Mouse (Mus musculus): Measurements from ENCODE around the gene Vcl. TPM values are rescaled to one million over a fixed set of nuclear protein-coding genes. Genes with fewer than 3 reads are reported as not detected.

Gene Vcl
- polyA plus RNA-seq, 1 experiment from 2014 or later = 37.7 TPM

DNA sequence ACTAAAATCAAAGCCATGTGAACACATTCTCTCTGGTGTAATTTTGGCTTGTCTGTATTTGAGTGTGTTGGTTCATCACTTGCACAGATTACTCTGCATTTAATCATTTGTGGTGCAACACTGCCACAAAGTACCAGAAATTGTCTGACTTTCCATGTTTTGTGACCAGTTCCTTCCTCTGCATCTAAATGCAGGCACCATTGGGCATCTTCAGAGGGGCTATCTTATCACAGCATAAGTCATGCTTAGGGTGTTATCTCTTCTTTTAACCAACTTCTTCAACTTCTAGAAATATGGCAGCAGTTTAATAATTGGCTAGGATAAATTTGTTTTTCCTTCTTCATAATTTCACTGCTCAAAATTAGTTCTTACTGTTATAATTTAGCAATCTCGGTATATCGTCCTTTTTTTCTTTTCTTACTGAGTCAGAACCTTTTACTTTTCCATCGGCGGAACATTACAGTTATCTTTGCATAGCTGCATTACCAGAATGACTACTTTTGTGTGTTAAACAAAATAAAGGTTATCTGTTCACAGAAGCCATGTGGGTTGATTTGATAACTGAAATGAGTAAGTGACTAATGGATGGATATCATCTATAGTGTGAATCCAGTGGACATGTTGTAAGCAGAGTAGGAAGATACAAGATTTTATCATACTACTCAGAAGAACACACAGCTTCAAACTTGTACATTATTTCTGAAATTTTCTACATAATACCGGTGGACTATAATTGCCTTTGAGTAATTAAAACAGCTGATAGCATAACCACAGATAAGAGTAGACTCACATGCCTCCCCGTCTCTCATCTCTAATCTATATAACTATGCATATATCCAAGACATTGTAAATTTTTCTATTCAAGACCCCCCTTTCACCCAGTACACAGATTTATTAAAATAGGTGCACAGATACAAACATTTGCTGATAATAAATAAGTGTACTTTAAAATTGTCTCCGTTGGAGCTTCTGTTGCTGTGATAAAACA, 12.3 kb upstream of the Vcl start:
- Histone ChIP-seq H3K4me1 (peaks cover 34% of the 10 kb centered on the region), H3K9me3 (replicated peaks) (no peaks in the 10 kb centered on the region), H3K4me2 (peak overlapping the region; percentile 33; the same call in 1 of the 2 replicates), H3K9ac (no peak overlapping the region), H3K4me3 (no peak overlapping the region), H3K27me3 (replicated peaks) (no peaks in the 10 kb centered on the region), H3K36me3 (no peaks in the 10 kb centered on the region), H3K27ac (no peak overlapping the region)
- peak; percentile 65; the same call in 1 of the 2 replicates for ATAC-seq
- 45% methylated on average over 7 of the region's 7 CpGs for WGBS (ENCODE audit: insufficient replicate concordance)

DNA sequence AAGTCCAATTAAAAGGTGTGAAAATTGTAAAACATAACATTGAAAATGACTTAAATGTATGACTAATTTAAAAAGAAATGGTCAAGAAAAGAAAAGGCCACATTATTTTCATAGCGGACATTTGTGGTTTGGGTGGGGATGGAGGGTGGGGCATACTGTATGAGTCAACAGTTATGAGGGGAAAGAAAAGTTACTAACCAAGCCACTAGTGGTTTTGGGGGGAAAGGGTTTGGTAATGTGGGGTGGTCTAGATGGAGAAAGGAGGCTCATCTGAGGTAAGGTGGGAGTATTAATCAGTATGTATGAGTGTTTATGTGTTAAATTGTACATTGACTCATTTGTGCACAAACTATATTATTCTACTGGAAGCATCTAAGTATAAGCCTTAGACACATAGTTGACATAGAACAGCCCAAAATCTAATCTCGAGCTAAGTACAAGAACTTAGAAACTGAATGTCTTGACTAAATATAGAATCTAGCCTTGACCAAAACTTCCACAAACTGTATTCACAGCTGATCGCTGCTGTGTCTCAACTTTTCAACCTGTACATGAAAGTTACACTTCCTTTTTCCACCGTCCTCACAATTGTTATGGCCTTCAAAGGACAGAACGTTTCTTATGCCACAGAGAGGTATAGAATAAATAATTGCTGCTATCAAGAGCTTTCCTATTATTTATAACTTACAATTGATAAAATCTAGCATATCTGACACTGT, 5.0 kb upstream of the Vcl start:
- no peak overlapping the region for H3K4me3 ChIP-seq
- H3K4me2 ChIP-seq = no peak overlapping the region
- WGBS (ENCODE audit: insufficient replicate concordance) = 39% methylated on average over 5 of the region's 5 CpGs
- H3K36me3 ChIP-seq = no peaks in the 10 kb centered on the region
- no peaks in the 10 kb centered on the region for H3K27me3 ChIP-seq (replicated peaks)
- H3K9ac ChIP-seq = no peak overlapping the region
- ATAC-seq = no peak
- peaks cover 40% of the 10 kb centered on the region for H3K4me1 ChIP-seq
- H3K9me3 ChIP-seq (replicated peaks) = 0 out of 2 replicates have a peak, but pooled peaks cover 3% of the 10 kb centered on the region
- peak overlapping the region; percentile 27 for H3K27ac ChIP-seq

- peak overlapping the region; percentile 41; the same call in 1 of the 2 replicates for H3K9ac ChIP-seq
Observed at GRCm38 (mm10) chr14:20927470-20928307, 1.5 kb upstream of the Vcl start.

GRCm38 (mm10) chr14:20928308-20928685, 901 bp upstream of the Vcl start:
- 0 out of 2 replicates have a peak, but pooled peaks cover 3% of the 10 kb centered on the region for H3K9me3 ChIP-seq (replicated peaks)
- WGBS (ENCODE audit: insufficient replicate concordance) = 13% methylated on average over 4 of the region's 4 CpGs
- ATAC-seq = no peak
- H3K4me2 ChIP-seq = peak overlapping the region; percentile 93
- H3K4me1 ChIP-seq = peaks cover 60% of the 10 kb centered on the region
- peak overlapping the region; percentile 87 for H3K4me3 ChIP-seq
- H3K27ac ChIP-seq = peak overlapping the region; percentile 88
- H3K27me3 ChIP-seq (replicated peaks) = no peaks in the 10 kb centered on the region
- H3K9ac ChIP-seq = peak overlapping the region; percentile 88
- H3K36me3 ChIP-seq = 0 out of 2 replicates have a peak, but pooled peaks cover 3% of the 10 kb centered on the region

More at GRCm38 (mm10) chr14:20927470-20928307, 1.5 kb upstream of the Vcl start:
- 0 out of 2 replicates have a peak, but pooled peaks cover 3% of the 10 kb centered on the region for H3K36me3 ChIP-seq
- ATAC-seq = no peak
- 25% methylated on average over 4 of the region's 4 CpGs for WGBS (ENCODE audit: insufficient replicate concordance)
- H3K4me2 ChIP-seq = peak overlapping the region; percentile 93
- H3K9me3 ChIP-seq (replicated peaks) = 0 out of 2 replicates have a peak, but pooled peaks cover 3% of the 10 kb centered on the region
- H3K27ac ChIP-seq = peak overlapping the region; percentile 88
- no peaks in the 10 kb centered on the region for H3K27me3 ChIP-seq (replicated peaks)
- no peak overlapping the region for H3K4me3 ChIP-seq
- H3K4me1 ChIP-seq = peaks cover 60% of the 10 kb centered on the region

GRCm38 (mm10) chr14:20929814-20930434, 726 bp downstream of the Vcl start:
- under 1% methylated on average over 19 of the region's 19 CpGs for WGBS (ENCODE audit: insufficient replicate concordance)
- ATAC-seq = peak; percentile 27; the same call in 1 of the 2 replicates
- peaks cover 58% of the 10 kb centered on the region for H3K4me1 ChIP-seq

GRCm38 (mm10) chr14:20930481-20931391, 1.5 kb downstream of the Vcl start:
- Histone ChIP-seq H3K4me1 (peaks cover 63% of the 10 kb centered on the region), H3K4me3 (peak overlapping the region; percentile 87), H3K4me2 (peak overlapping the region; percentile 93), H3K36me3 (0 out of 2 replicates have a peak, but pooled peaks cover 3% of the 10 kb centered on the region), H3K9ac (peak overlapping the region; percentile 88), H3K27ac (peak overlapping the region; percentile 88), H3K9me3 (replicated peaks) (0 out of 2 replicates have a peak, but pooled peaks cover 3% of the 10 kb centered on the region), H3K27me3 (replicated peaks) (no peaks in the 10 kb centered on the region)
- ATAC-seq = no peak
- WGBS (ENCODE audit: insufficient replicate concordance) = 7% methylated on average over 8 of the region's 8 CpGs

More at GRCm38 (mm10) chr14:20929814-20930434, 726 bp downstream of the Vcl start:
- H3K9me3 ChIP-seq (replicated peaks) = 0 out of 2 replicates have a peak, but pooled peaks cover 3% of the 10 kb centered on the region
- peak overlapping the region; percentile 88 for H3K9ac ChIP-seq
- peak overlapping the region; percentile 87 for H3K4me3 ChIP-seq
- no peaks in the 10 kb centered on the region for H3K27me3 ChIP-seq (replicated peaks)
- peak overlapping the region; percentile 93 for H3K4me2 ChIP-seq
- peak overlapping the region; percentile 88 for H3K27ac ChIP-seq
- 0 out of 2 replicates have a peak, but pooled peaks cover 3% of the 10 kb centered on the region for H3K36me3 ChIP-seq

- peak overlapping the region; percentile 78 for H3K27ac ChIP-seq
- H3K36me3 ChIP-seq = no peaks in the 10 kb centered on the region
- ATAC-seq = peak; percentile 82
- peaks cover 75% of the 10 kb centered on the region for H3K4me1 ChIP-seq
- H3K4me2 ChIP-seq = peak overlapping the region; percentile 49
- no peaks in the 10 kb centered on the region for H3K9me3 ChIP-seq (replicated peaks)
- no peak overlapping the region; the same call in 1 of the 2 replicates for H3K4me3 ChIP-seq
- H3K27me3 ChIP-seq (replicated peaks) = no peaks in the 10 kb centered on the region
- WGBS (ENCODE audit: insufficient replicate concordance) = 10% methylated on average over 2 of the region's 2 CpGs
- H3K9ac ChIP-seq = peak overlapping the region; percentile 23; the same call in 1 of the 2 replicates
Observed at GRCm38 (mm10) chr14:20938424-20938823, 9.2 kb downstream of the Vcl start.

DNA sequence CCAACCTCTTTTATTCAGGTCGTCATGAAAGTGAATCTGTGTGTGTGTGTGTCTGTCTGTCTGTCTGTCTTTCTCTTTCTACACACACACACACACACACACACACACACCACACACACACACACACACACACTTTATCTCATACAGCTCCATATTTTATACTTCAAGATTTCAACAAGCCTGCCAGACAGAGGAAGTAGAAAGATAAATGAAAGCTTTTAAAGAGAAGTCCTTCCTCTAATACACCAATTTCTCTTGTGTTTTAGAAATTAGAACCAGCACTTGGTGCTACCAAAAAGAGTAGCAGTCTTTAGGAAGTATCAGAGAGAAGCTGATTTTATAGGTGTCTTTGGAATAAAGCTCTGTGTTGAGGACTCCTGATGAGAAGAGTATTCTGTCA, 9.7 kb downstream of the Vcl start:
- H3K9ac ChIP-seq = peak overlapping the region; percentile 23; the same call in 1 of the 2 replicates
- H3K4me2 ChIP-seq = peak overlapping the region; percentile 49
- H3K4me1 ChIP-seq = peaks cover 72% of the 10 kb centered on the region
- 20% methylated on average over 1 of the region's 1 CpGs for WGBS (ENCODE audit: insufficient replicate concordance)
- H3K9me3 ChIP-seq (replicated peaks) = no peaks in the 10 kb centered on the region
- no peaks in the 10 kb centered on the region for H3K27me3 ChIP-seq (replicated peaks)
- no peaks in the 10 kb centered on the region for H3K36me3 ChIP-seq
- ATAC-seq = no peak
- H3K27ac ChIP-seq = peak overlapping the region; percentile 78
- H3K4me3 ChIP-seq = no peak overlapping the region; the same call in 1 of the 2 replicates

- peaks cover 27% of the 10 kb centered on the region for H3K4me1 ChIP-seq
- no peaks in the 10 kb centered on the region for H3K27me3 ChIP-seq (replicated peaks)
- H3K4me3 ChIP-seq = no peak overlapping the region
- no peaks in the 10 kb centered on the region for H3K9me3 ChIP-seq (replicated peaks)
- 80% methylated on average over 2 of the region's 2 CpGs for WGBS (ENCODE audit: insufficient replicate concordance)
- no peaks in the 10 kb centered on the region for H3K36me3 ChIP-seq
- H3K9ac ChIP-seq = no peak overlapping the region
- H3K4me2 ChIP-seq = no peak overlapping the region
- no peak overlapping the region for H3K27ac ChIP-seq
- no peak for ATAC-seq
Observed at GRCm38 (mm10) chr14:20945296-20945695, 16.1 kb downstream of the Vcl start.

- Histone ChIP-seq H3K27ac (no peak overlapping the region), H3K4me3 (no peak overlapping the region), H3K9ac (no peak overlapping the region), H3K27me3 (replicated peaks) (no peaks in the 10 kb centered on the region), H3K4me1 (peaks cover 13% of the 10 kb centered on the region), H3K4me2 (no peak overlapping the region), H3K9me3 (replicated peaks) (no peaks in the 10 kb centered on the region), H3K36me3 (peaks cover 6% of the 10 kb centered on the region; the same call in 1 of the 2 replicates)
- ATAC-seq = no peak
Observed at GRCm38 (mm10) chr14:20956021-20956420, 26.8 kb downstream of the Vcl start.
